Mouse (Mus musculus) liver, adult 2 months (tissue): ENCODE data around the gene Dnajb4.

Source experiments
- CTCF ChIP-seq: fragments of 200-500 bp; IDR thresholded peaks from 2 replicates; pipeline ENCODE4 v1.5.1; 2011; ENCODE audit warnings: low read depth, low read length, control low read depth
- POLR2A ChIP-seq: fragments of 200-500 bp; IDR thresholded peaks from 2 replicates; pipeline ENCODE4 v1.6.1; 2011; ENCODE audit warnings: low read length, control low read depth; ENCODE audit not compliant: insufficient read depth; ENCODE audit errors: extremely low read depth

GRCm38 (mm10) chr3:152149449-152149848 is 60.7 kb downstream of the Dnajb4 start:
- TF ChIP-seq CTCF (no peak), POLR2A (no peak)
